Mouse (Mus musculus) limb, embryonic 13.5 days (tissue): Measurements from ENCODE around the gene Atp8a2. TPM values are rescaled to one million over a fixed set of nuclear protein-coding genes. Genes with fewer than 3 reads are reported as not detected.

Source experiments
- ATAC-seq: fragments of 200-750 bp; cut with Nextera tagmentation; 2 replicates; pipeline ENCODE4 v1.8.0; 2017; ENCODE audit warnings: low read depth, moderate number of reproducible peaks, moderate TSS enrichment; ENCODE audit not compliant: low FRiP score
- H3K27ac ChIP-seq: fragments of 300-500 bp; sonication (generic); 2 replicates; pipeline ENCODE4 v1.5.1; 2015; ENCODE audit warnings: inconsistent platforms, mild to moderate bottlenecking, moderate library complexity
- H3K27me3 ChIP-seq: fragments of 300-500 bp; sonication (generic); 2 replicates; pipeline ENCODE4 v1.6.1; 2015; ENCODE audit warnings: mild to moderate bottlenecking, inconsistent platforms
- H3K36me3 ChIP-seq: fragments of 300-500 bp; sonication (generic); 2 replicates; pipeline ENCODE4 v1.6.1; 2015; ENCODE audit warnings: inconsistent platforms, mild to moderate bottlenecking, moderate library complexity
- H3K4me1 ChIP-seq: fragments of 300-500 bp; sonication (generic); 2 replicates; pipeline ENCODE4 v1.6.1; 2015; ENCODE audit warnings: inconsistent platforms
- H3K4me2 ChIP-seq: fragments of 300-500 bp; sonication (generic); replicated peaks from 2 replicates; pipeline ENCODE4 v1.6.1; 2015; ENCODE audit warnings: inconsistent platforms, mild to moderate bottlenecking, moderate library complexity
- H3K4me3 ChIP-seq: fragments of 300-500 bp; sonication (generic); 2 replicates; pipeline ENCODE4 v1.5.1; 2015; ENCODE audit warnings: moderate library complexity, mild to moderate bottlenecking, inconsistent platforms
- H3K9ac ChIP-seq: fragments of 300-500 bp; sonication (generic); 2 replicates; pipeline ENCODE4 v1.6.1; 2015; ENCODE audit warnings: mild to moderate bottlenecking, inconsistent platforms
- H3K9me3 ChIP-seq: fragments of 300-500 bp; sonication (generic); 2 replicates; pipeline ENCODE4 v1.6.1; 2016; ENCODE audit warnings: inconsistent platforms
- WGBS: fragments of 180-500 bp; shearing (Covaris S2); methylation state at CpG from one replicate; pipeline ENCODE4 v1.1.7; 2015; 5-methylcytosine and 5-hydroxymethylcytosine counted together
- polyA plus RNA-seq: library from polyadenylated mRNA; unstranded; fragments of >200 nt; fragmentation: Nextera tagmentation; extraction: Ambion mirVana; gene quantifications from 2 replicates; pipeline ENCODE4 v1.2.1, GENCODE M21; 2015

Atp8a2 gene
- polyA plus RNA-seq, 1 experiment from 2014 or later = 3.2 TPM

GRCm38 (mm10) chr14:60181306-60181705 is 15.7 kb downstream of the Atp8a2 start:
- Histone ChIP-seq H3K27ac (no peak overlapping the region), H3K27me3 (peaks cover 35% of the 10 kb centered on the region), H3K4me1 (peaks cover 4% of the 10 kb centered on the region; the same call in 1 of the 2 replicates), H3K9me3 (no peaks in the 10 kb centered on the region), H3K36me3 (no peaks in the 10 kb centered on the region), H3K4me2 (no peak overlapping the region), H3K4me3 (no peak overlapping the region), H3K9ac (no peak overlapping the region)
- 88% methylated on average over 2 of the region's 2 CpGs for WGBS
- ATAC-seq = no peak

- Histone ChIP-seq H3K9ac (no peak overlapping the region), H3K27me3 (peaks cover 55% of the 10 kb centered on the region), H3K4me3 (no peak overlapping the region), H3K4me1 (peaks cover 4% of the 10 kb centered on the region; the same call in 1 of the 2 replicates), H3K4me2 (no peak overlapping the region), H3K9me3 (no peaks in the 10 kb centered on the region), H3K27ac (no peak overlapping the region), H3K36me3 (no peaks in the 10 kb centered on the region)
- no peak for ATAC-seq
- 30% methylated on average over 2 of the region's 2 CpGs for WGBS
Measured at GRCm38 (mm10) chr14:60178571-60178955, 18.4 kb downstream of the Atp8a2 start.

- Histone ChIP-seq H3K36me3 (no peaks in the 10 kb centered on the region), H3K9ac (peak overlapping the region; percentile 72), H3K4me1 (peaks cover 4% of the 10 kb centered on the region; the same call in 1 of the 2 replicates), H3K9me3 (no peaks in the 10 kb centered on the region), H3K27me3 (peaks cover 55% of the 10 kb centered on the region), H3K4me2 (peak overlapping the region; percentile 99), H3K27ac (no peak overlapping the region), H3K4me3 (peak overlapping the region; percentile 73)
- 20% methylated on average over 37 of the region's 37 CpGs for WGBS
- ATAC-seq = peak; percentile 17; the same call in 1 of the 2 replicates
Measured at GRCm38 (mm10) chr14:60177614-60178570, 19.1 kb downstream of the Atp8a2 start.

GRCm38 (mm10) chr14:60176891-60177613 is 19.9 kb downstream of the Atp8a2 start:
- Histone ChIP-seq H3K4me2 (peak overlapping the region; percentile 99), H3K27me3 (peaks cover 63% of the 10 kb centered on the region), H3K4me1 (peaks cover 4% of the 10 kb centered on the region; the same call in 1 of the 2 replicates), H3K9me3 (no peaks in the 10 kb centered on the region), H3K9ac (peak overlapping the region; percentile 72), H3K27ac (no peak overlapping the region), H3K4me3 (peak overlapping the region; percentile 73), H3K36me3 (no peaks in the 10 kb centered on the region)
- WGBS = under 1% methylated on average over 82 of the region's 84 CpGs
- ATAC-seq = peak; percentile 83

GRCm38 (mm10) chr14:60176469-60176890 is 20.5 kb downstream of the Atp8a2 start:
- peak overlapping the region; percentile 73 for H3K4me3 ChIP-seq
- no peak overlapping the region for H3K27ac ChIP-seq
- WGBS = 27% methylated on average over 9 of the region's 9 CpGs
- no peak for ATAC-seq
- no peaks in the 10 kb centered on the region for H3K36me3 ChIP-seq
- H3K27me3 ChIP-seq = peaks cover 67% of the 10 kb centered on the region
- H3K4me1 ChIP-seq = peaks cover 4% of the 10 kb centered on the region; the same call in 1 of the 2 replicates
- H3K4me2 ChIP-seq = peak overlapping the region; percentile 99
- peak overlapping the region; percentile 72; the same call in 1 of the 2 replicates for H3K9ac ChIP-seq
- no peaks in the 10 kb centered on the region for H3K9me3 ChIP-seq

- Histone ChIP-seq H3K36me3 (no peaks in the 10 kb centered on the region), H3K4me3 (no peak overlapping the region), H3K4me1 (no peaks in the 10 kb centered on the region), H3K27me3 (peaks cover 44% of the 10 kb centered on the region), H3K9ac (no peak overlapping the region), H3K9me3 (no peaks in the 10 kb centered on the region), H3K27ac (no peak overlapping the region), H3K4me2 (no peak overlapping the region)
- WGBS = 52% methylated on average over 12 of the region's 12 CpGs
- ATAC-seq = no peak
Measured at GRCm38 (mm10) chr14:60172286-60173055, 24.5 kb downstream of the Atp8a2 start.

GRCm38 (mm10) chr14:60170845-60171610 is 26.0 kb downstream of the Atp8a2 start:
- H3K4me1 ChIP-seq = no peaks in the 10 kb centered on the region
- no peaks in the 10 kb centered on the region for H3K36me3 ChIP-seq
- ATAC-seq = no peak
- peaks cover 29% of the 10 kb centered on the region for H3K27me3 ChIP-seq
- H3K9ac ChIP-seq = no peak overlapping the region
- 56% methylated on average over 16 of the region's 16 CpGs for WGBS
- H3K4me2 ChIP-seq = no peak overlapping the region
- no peak overlapping the region for H3K4me3 ChIP-seq
- no peak overlapping the region for H3K27ac ChIP-seq
- no peaks in the 10 kb centered on the region for H3K9me3 ChIP-seq

GRCm38 (mm10) chr14:60163367-60163766 is 33.6 kb downstream of the Atp8a2 start:
- H3K4me1 ChIP-seq = no peaks in the 10 kb centered on the region
- H3K9ac ChIP-seq = no peak overlapping the region
- H3K36me3 ChIP-seq = no peaks in the 10 kb centered on the region
- H3K9me3 ChIP-seq = no peaks in the 10 kb centered on the region
- H3K4me3 ChIP-seq = no peak overlapping the region
- no peak for ATAC-seq
- WGBS = 87% methylated on average over 3 of the region's 3 CpGs
- no peak overlapping the region for H3K4me2 ChIP-seq
- no peaks in the 10 kb centered on the region for H3K27me3 ChIP-seq
- H3K27ac ChIP-seq = no peak overlapping the region

- no peaks in the 10 kb centered on the region for H3K36me3 ChIP-seq
- WGBS = 82% methylated on average over 11 of the region's 11 CpGs
- no peak overlapping the region for H3K27ac ChIP-seq
- no peaks in the 10 kb centered on the region for H3K9me3 ChIP-seq
- H3K27me3 ChIP-seq = no peaks in the 10 kb centered on the region
- no peak overlapping the region for H3K4me3 ChIP-seq
- H3K4me1 ChIP-seq = no peaks in the 10 kb centered on the region
- no peak overlapping the region for H3K4me2 ChIP-seq
- no peak overlapping the region for H3K9ac ChIP-seq
- ATAC-seq = no peak
Measured at GRCm38 (mm10) chr14:60152373-60152772, 44.6 kb downstream of the Atp8a2 start.

- Histone ChIP-seq H3K4me1 (no peaks in the 10 kb centered on the region), H3K4me2 (no peak overlapping the region), H3K4me3 (no peak overlapping the region), H3K27ac (no peak overlapping the region), H3K9me3 (no peaks in the 10 kb centered on the region), H3K9ac (no peak overlapping the region), H3K27me3 (no peaks in the 10 kb centered on the region), H3K36me3 (no peaks in the 10 kb centered on the region)
- WGBS = 40% methylated on average over 3 of the region's 3 CpGs
- no peak for ATAC-seq
Measured at GRCm38 (mm10) chr14:60148893-60149292, 48.1 kb downstream of the Atp8a2 start.

GRCm38 (mm10) chr14:60143234-60143633 is 53.7 kb downstream of the Atp8a2 start:
- no peak overlapping the region for H3K27ac ChIP-seq
- ATAC-seq = no peak
- H3K4me3 ChIP-seq = no peak overlapping the region
- H3K36me3 ChIP-seq = no peaks in the 10 kb centered on the region
- H3K27me3 ChIP-seq = no peaks in the 10 kb centered on the region
- no peak overlapping the region for H3K4me2 ChIP-seq
- WGBS = 85% methylated on average over 10 of the region's 10 CpGs
- H3K4me1 ChIP-seq = no peaks in the 10 kb centered on the region
- no peak overlapping the region for H3K9ac ChIP-seq
- no peaks in the 10 kb centered on the region for H3K9me3 ChIP-seq
